ENCODE assay signal across 7 mouse cellular contexts in genomic region chr7:90301942-90302646, GRCm38 (mm10). TPM values are rescaled to one million over a fixed set of nuclear protein-coding genes. Genes with fewer than 3 reads are reported as not detected.
A peak's percentile ranks its signal among the peaks of the same experiment; 100 is the strongest.
DNase-seq lines count a peak whose midpoint lies in the region; ATAC-seq and TF ChIP-seq lines count a peak whose summit lies in the region.

TSS of gene Sytl2 (plus strand) at chr7:90302252.

- WGBS in midbrain, postnatal 0 days = 2% methylated on average over 43 of the region's 43 CpGs

- no peaks in the 10 kb centered on the region for H3K36me3 ChIP-seq in midbrain, postnatal 0 days (ENCODE audit: insufficient read depth, low read length)

- H3K9ac ChIP-seq in midbrain, postnatal 0 days (replicated peaks; ENCODE audit: low read length, poor library complexity, severe bottlenecking) = 0 out of 2 replicates have a peak within 1 kb of the TSS, but pooled peaks have one; percentile 44

- H3K4me2 ChIP-seq in midbrain, postnatal 0 days (ENCODE audit: low read depth, low read length, poor library complexity, severe bottlenecking) = peak within 1 kb of the TSS; percentile 99

- peak; percentile 50 for TF ChIP-seq CTCF in midbrain, postnatal 0 days (IDR thresholded peaks at IDR 0.05)

- H3K27ac ChIP-seq in midbrain, postnatal 0 days (ENCODE audit: low read depth, low read length) = no peak within 1 kb of the TSS

- H3K27me3 ChIP-seq in midbrain, postnatal 0 days (ENCODE audit: insufficient read depth, low read length) = no peaks in the 10 kb centered on the region

- peak within 1 kb of the TSS; percentile 66 for H3K4me3 ChIP-seq in midbrain, postnatal 0 days (ENCODE audit: low read depth, low read length)

- no peaks in the 10 kb centered on the region for H3K9me3 ChIP-seq in midbrain, postnatal 0 days (ENCODE audit: low read length)

- ATAC-seq in midbrain, postnatal 0 days (ENCODE audit: low FRiP score) = peak; percentile 62; the same call in 1 of the 2 replicates

- DNase-seq in adrenal gland, adult 8-10 months = peak; percentile 20
- DNase-seq in embryo, embryonic 10 days (ENCODE audit: low spot score) = peak; percentile 56
- DNase-seq in heart, adult 18-20 months = peak; percentile 56
- peak; percentile 77 for DNase-seq in kidney, adult 18-20 months
- DNase-seq in liver = peak; percentile 36
- DNase-seq in midbrain, postnatal 0 days (ENCODE audit: low spot score) = peak; percentile 34
- peak; percentile 49 to 70 for DNase-seq in spleen, postnatal 36 days (ENCODE audit: low spot score in 2 of 2)

- no peaks in the 10 kb centered on the region for H3K4me1 ChIP-seq in midbrain, postnatal 0 days (ENCODE audit: insufficient read depth, low read length)

RNA-seq across cellular contexts. Expression of gene Sytl2, which starts in this region (rescaled TPM):
- total RNA-seq in adrenal gland, adult 8-10 months (2022) = 1 to 10 TPM; 4.1 to 7.1 (median 6.0) TPM
- 1 to 10 TPM; 2.1 to 3.3 TPM for total RNA-seq in heart, adult 18-20 months (2021)
- total RNA-seq in midbrain, postnatal 0 days (2014; rRNA removed) = 8.7 and 17.5 TPM in 2 replicates
- polyA plus RNA-seq in midbrain, postnatal 0 days (2015; fragmentation: Nextera tagmentation; extraction: Ambion mirVana) = 11.0 and 11.7 TPM in 2 replicates

Comparison
In these comparisons a context has a peak if more than half of its experiments do, and no peak if none do; other contexts are left out.
1. DNase-seq: peak in every context shown above with its lines; median percentile 77 in kidney, adult 18-20 months; 60 in spleen, postnatal 36 days; 56 in embryo, embryonic 10 days; 56 in heart, adult 18-20 months; 36 in liver; 34 in midbrain, postnatal 0 days; 20 in adrenal gland, adult 8-10 months.